Mouse (Mus musculus): ENCODE results near the gene Snx7.

DNA sequence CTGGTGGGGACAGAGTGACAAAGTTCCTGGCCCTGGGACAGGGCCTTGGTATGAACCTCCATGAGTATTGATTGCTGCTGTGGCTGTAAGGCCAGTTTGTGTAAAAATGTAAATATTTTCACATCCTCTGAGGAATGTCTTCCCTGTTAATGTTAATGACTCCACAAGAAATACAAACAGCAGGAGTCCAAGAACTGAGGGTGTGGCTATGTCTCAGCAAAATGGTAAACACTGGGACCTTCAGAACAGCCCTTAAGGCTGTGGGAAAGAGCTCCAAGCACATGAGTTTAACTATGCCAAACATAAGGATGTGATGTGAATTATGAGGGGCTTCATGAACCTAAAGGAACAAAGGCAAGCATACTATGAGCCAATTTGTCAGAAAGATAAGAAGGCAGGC lies 74.2 kb downstream of the Snx7 start:
- TF ChIP-seq POLR2A (IDR thresholded peaks at IDR 0.05; ENCODE audit: extremely low read depth, insufficient read depth, low read length) (no peak), CTCF (IDR thresholded peaks at IDR 0.05; ENCODE audit: extremely low read depth, insufficient read depth, low read length) (no peak)

All from cortical plate, adult 2 months (tissue).